Mouse (Mus musculus): Measurements from ENCODE around the gene Spry2.

GRCm38 (mm10) chr14:105897569-105898101 lies 1.0 kb upstream of the Spry2 start:
- TF ChIP-seq CTCF (IDR thresholded peaks at IDR 0.05; ENCODE audit: low read depth, low read length) (no peak), POLR2A (IDR thresholded peaks at IDR 0.05; ENCODE audit: insufficient read depth, low read length) (no peak)
